Mouse (Mus musculus) CH12F3 (cell line): ENCODE measurements around the gene Gtf2b.

Experiments
- in situ Hi-C: fragments of 300-500 bp; cut with MboI; formaldehyde crosslinking; loops from 2 replicates; pipeline ENCODE4 v1.14.3; 2020; ENCODE audit warnings: low sequenced_read_pairs

Gtf2b gene

GRCm38 (mm10) chr3:142795587-142795986, 30.7 kb downstream of the Gtf2b start:
- in situ Hi-C loops: no loop called here

- in situ Hi-C loops: no loop called here
Observed at GRCm38 (mm10) chr3:142811582-142811981, 46.7 kb downstream of the Gtf2b start.

- in situ Hi-C loops: no loop called here
Observed at GRCm38 (mm10) chr3:142817506-142817905, 52.7 kb downstream of the Gtf2b start.

- in situ Hi-C loops: no loop called here
Observed at GRCm38 (mm10) chr3:142823606-142824005, 58.8 kb downstream of the Gtf2b start.

- in situ Hi-C loops: no loop called here
Observed at GRCm38 (mm10) chr3:142826449-142827146, 61.8 kb downstream of the Gtf2b start.

GRCm38 (mm10) chr3:142832910-142833309, 68.1 kb downstream of the Gtf2b start:
- in situ Hi-C loops: no loop called here
